Mouse (Mus musculus): ENCODE measurements at regions not wholly inside any gene's neighbourhood (a gene's known extent, or its start where the extent isn't known, plus 50 kb on each side); places are given as distances from the start of the nearest gene placed in this dataset.

- DNase-seq (ENCODE audit: low spot score in 2 of 2) = no peak
Measured at GRCm38 (mm10) chr2:117811931-117812330, 299.7 kb upstream of the Thbs1 start.

GRCm38 (mm10) chr2:117819701-117820225 is 291.9 kb upstream of the Thbs1 start:
- DNase-seq (ENCODE audit: low spot score in 2 of 2) = no peak

GRCm38 (mm10) chr2:117820708-117821107 is 291.0 kb upstream of the Thbs1 start:
- no peak for DNase-seq (ENCODE audit: low spot score in 2 of 2)

- no peak for DNase-seq (ENCODE audit: low spot score in 2 of 2)
Measured at GRCm38 (mm10) chr2:117825088-117825487, 286.6 kb upstream of the Thbs1 start.

- no peak for DNase-seq (ENCODE audit: low spot score in 2 of 2)
Measured at GRCm38 (mm10) chr2:117827278-117827677, 284.4 kb upstream of the Thbs1 start.

- no peak for DNase-seq (ENCODE audit: low spot score in 2 of 2)
Measured at GRCm38 (mm10) chr2:117838387-117838786, 273.3 kb upstream of the Thbs1 start.

- no peak for DNase-seq (ENCODE audit: low spot score in 2 of 2)
Measured at GRCm38 (mm10) chr2:117840406-117840805, 271.3 kb upstream of the Thbs1 start.

- no peak for DNase-seq (ENCODE audit: low spot score in 2 of 2)
Measured at GRCm38 (mm10) chr2:117842309-117842986, 269.2 kb upstream of the Thbs1 start.

- DNase-seq (ENCODE audit: low spot score in 2 of 2) = no peak
Measured at GRCm38 (mm10) chr2:117852442-117852841, 259.2 kb upstream of the Thbs1 start.

GRCm38 (mm10) chr2:117862301-117862700 is 249.4 kb upstream of the Thbs1 start:
- DNase-seq (ENCODE audit: low spot score in 2 of 2) = no peak

GRCm38 (mm10) chr2:117865119-117865518 is 246.6 kb upstream of the Thbs1 start:
- no peak for DNase-seq (ENCODE audit: low spot score in 2 of 2)

- DNase-seq (ENCODE audit: low spot score in 2 of 2) = no peak
Measured at GRCm38 (mm10) chr2:117866946-117867345, 244.7 kb upstream of the Thbs1 start.

GRCm38 (mm10) chr2:117867409-117867808 is 244.3 kb upstream of the Thbs1 start:
- no peak for DNase-seq (ENCODE audit: low spot score in 2 of 2)

GRCm38 (mm10) chr2:117868857-117869256 is 242.8 kb upstream of the Thbs1 start:
- no peak for DNase-seq (ENCODE audit: low spot score in 2 of 2)

GRCm38 (mm10) chr2:117871507-117872282 is 240.0 kb upstream of the Thbs1 start:
- DNase-seq (ENCODE audit: low spot score in 2 of 2) = no peak

GRCm38 (mm10) chr2:117877816-117878215 is 233.9 kb upstream of the Thbs1 start:
- no peak for DNase-seq (ENCODE audit: low spot score in 2 of 2)

GRCm38 (mm10) chr2:117882136-117882535 is 229.5 kb upstream of the Thbs1 start:
- no peak for DNase-seq (ENCODE audit: low spot score in 2 of 2)

- no peak for DNase-seq (ENCODE audit: low spot score in 2 of 2)
Measured at GRCm38 (mm10) chr2:117882890-117883289, 228.8 kb upstream of the Thbs1 start.

- DNase-seq (ENCODE audit: low spot score in 2 of 2) = no peak
Measured at GRCm38 (mm10) chr2:117886516-117886915, 225.2 kb upstream of the Thbs1 start.

GRCm38 (mm10) chr2:117901311-117901710 is 210.4 kb upstream of the Thbs1 start:
- no peak for DNase-seq (ENCODE audit: low spot score in 2 of 2)

- no peak for DNase-seq (ENCODE audit: low spot score in 2 of 2)
Measured at GRCm38 (mm10) chr2:117902837-117903236, 208.8 kb upstream of the Thbs1 start.

GRCm38 (mm10) chr2:117903705-117904104 is 208.0 kb upstream of the Thbs1 start:
- no peak for DNase-seq (ENCODE audit: low spot score in 2 of 2)

GRCm38 (mm10) chr2:117906509-117906908 is 205.2 kb upstream of the Thbs1 start:
- DNase-seq (ENCODE audit: low spot score in 2 of 2) = no peak

All from frontal cortex, postnatal 14 days (tissue).